Mouse (Mus musculus) hindbrain, embryonic 14.5 days (tissue): Measurements from ENCODE around the gene Ssb. TPM values are rescaled to one million over a fixed set of nuclear protein-coding genes. Genes with fewer than 3 reads are reported as not detected.

ENCODE experiments used
- ATAC-seq: fragments of 200-750 bp; cut with Nextera tagmentation; 2 replicates; pipeline ENCODE4 v1.8.0; 2017; ENCODE audit warnings: moderate number of reproducible peaks, mild to moderate bottlenecking, moderate TSS enrichment, moderate library complexity; ENCODE audit not compliant: low FRiP score
- DNase-seq: peaks from one replicate; pipeline ENCODE4 v3.0.0-alpha.2; 2015; ENCODE audit warnings: low spot score
- H3K27ac ChIP-seq: fragments of 300-500 bp; sonication (generic); 2 replicates; pipeline ENCODE4 v1.5.1; 2014; ENCODE audit warnings: mild to moderate bottlenecking, moderate library complexity
- H3K27me3 ChIP-seq: fragments of 300-500 bp; sonication (generic); 2 replicates; pipeline ENCODE4 v1.6.1; 2014; ENCODE audit warnings: mild to moderate bottlenecking, low read length, mixed read lengths; ENCODE audit not compliant: control insufficient read depth, insufficient read depth
- H3K36me3 ChIP-seq: fragments of 300-500 bp; sonication (generic); replicated peaks from 2 replicates; pipeline ENCODE4 v1.6.1; 2014; ENCODE audit not compliant: control insufficient read depth, insufficient read depth
- H3K4me1 ChIP-seq: fragments of 300-500 bp; sonication (generic); replicated peaks from 2 replicates; pipeline ENCODE4 v1.6.1; 2014; ENCODE audit warnings: antibody characterized with exemption, low read length, mixed read lengths; ENCODE audit not compliant: control insufficient read depth, insufficient read depth
- H3K4me2 ChIP-seq: fragments of 300-500 bp; sonication (generic); replicated peaks from 2 replicates; pipeline ENCODE4 v1.6.1; 2014; ENCODE audit warnings: mild to moderate bottlenecking, moderate library complexity
- H3K4me3 ChIP-seq: fragments of 300-500 bp; sonication (generic); replicated peaks from 2 replicates; pipeline ENCODE4 v1.5.1; 2014; ENCODE audit warnings: mild to moderate bottlenecking, low read length
- H3K9ac ChIP-seq: fragments of 300-500 bp; sonication (generic); 2 replicates; pipeline ENCODE4 v1.6.1; 2014
- H3K9me3 ChIP-seq: fragments of 300-500 bp; sonication (generic); 2 replicates; pipeline ENCODE4 v1.6.1; 2016; ENCODE audit warnings: low read length; ENCODE audit not compliant: control insufficient read depth
- WGBS: fragments of 180-500 bp; shearing (Covaris S2); extraction: QIAGEN DNeasy Blood & Tissue Kit; methylation state at CpG from one replicate; pipeline ENCODE4 v1.1.7; 2014; 5-methylcytosine and 5-hydroxymethylcytosine counted together
- polyA plus RNA-seq: library from polyadenylated mRNA; unstranded; fragments of >200 nt; fragmentation: Nextera tagmentation; extraction: Ambion mirVana; gene quantifications from 2 replicates; pipeline ENCODE4 v1.2.1, GENCODE M21; 2014

Ssb gene
- polyA plus RNA-seq, 1 experiment from 2014 or later = 239 TPM

GRCm38 (mm10) chr2:69826380-69826779, 35.0 kb upstream of the Ssb start:
- ATAC-seq (no peak), DNase-seq (no peak)
- Histone ChIP-seq H3K4me1 (peaks cover 31% of the 10 kb centered on the region), H3K4me3 (no peak overlapping the region), H3K9me3 (no peaks in the 10 kb centered on the region), H3K36me3 (peaks cover 34% of the 10 kb centered on the region), H3K4me2 (no peak overlapping the region; the same call in 1 of the 2 replicates), H3K27ac (peak overlapping the region; percentile 57), H3K27me3 (no peaks in the 10 kb centered on the region), H3K9ac (no peak overlapping the region)
- 58% methylated on average over 2 of the region's 2 CpGs for WGBS

- H3K9ac ChIP-seq = no peak overlapping the region
- 58% methylated on average over 7 of the region's 7 CpGs for WGBS
Observed at GRCm38 (mm10) chr2:69828031-69828430, 33.3 kb upstream of the Ssb start.

GRCm38 (mm10) chr2:69829680-69830079, 31.7 kb upstream of the Ssb start:
- Histone ChIP-seq H3K27me3 (no peaks in the 10 kb centered on the region), H3K4me1 (peaks cover 15% of the 10 kb centered on the region; the same call in 1 of the 2 replicates), H3K36me3 (peaks cover 59% of the 10 kb centered on the region), H3K9me3 (no peaks in the 10 kb centered on the region), H3K9ac (no peak overlapping the region), H3K4me2 (no peak overlapping the region), H3K4me3 (no peak overlapping the region), H3K27ac (no peak overlapping the region)
- DNase-seq (no peak), ATAC-seq (no peak)
- WGBS = 85% methylated on average over 2 of the region's 2 CpGs

More at GRCm38 (mm10) chr2:69828031-69828430, 33.3 kb upstream of the Ssb start:
- no peak overlapping the region for H3K4me3 ChIP-seq
- DNase-seq (no peak), ATAC-seq (no peak)
- no peaks in the 10 kb centered on the region for H3K9me3 ChIP-seq
- H3K36me3 ChIP-seq = peaks cover 43% of the 10 kb centered on the region
- H3K4me2 ChIP-seq = no peak overlapping the region
- peaks cover 23% of the 10 kb centered on the region for H3K4me1 ChIP-seq
- no peaks in the 10 kb centered on the region for H3K27me3 ChIP-seq
- H3K27ac ChIP-seq = no peak overlapping the region

GRCm38 (mm10) chr2:69830116-69830515, 31.2 kb upstream of the Ssb start:
- Histone ChIP-seq H3K36me3 (peaks cover 64% of the 10 kb centered on the region), H3K4me3 (no peak overlapping the region), H3K27ac (no peak overlapping the region), H3K9me3 (no peaks in the 10 kb centered on the region), H3K9ac (no peak overlapping the region), H3K4me1 (peaks cover 12% of the 10 kb centered on the region; the same call in 1 of the 2 replicates), H3K4me2 (no peak overlapping the region), H3K27me3 (no peaks in the 10 kb centered on the region)
- WGBS = 93% methylated on average over 8 of the region's 8 CpGs
- DNase-seq (no peak), ATAC-seq (no peak)

GRCm38 (mm10) chr2:69837244-69837967, 24.0 kb upstream of the Ssb start:
- no peak overlapping the region for H3K4me2 ChIP-seq
- peaks cover 48% of the 10 kb centered on the region for H3K36me3 ChIP-seq
- H3K4me1 ChIP-seq = no peaks in the 10 kb centered on the region
- DNase-seq = no peak
- ATAC-seq = no peak
- H3K27me3 ChIP-seq = no peaks in the 10 kb centered on the region
- 79% methylated on average over 5 of the region's 7 CpGs for WGBS
- no peak overlapping the region for H3K9ac ChIP-seq
- H3K27ac ChIP-seq = no peak overlapping the region
- H3K4me3 ChIP-seq = no peak overlapping the region
- H3K9me3 ChIP-seq = no peaks in the 10 kb centered on the region

GRCm38 (mm10) chr2:69837996-69838395, 23.4 kb upstream of the Ssb start:
- WGBS = 26% methylated on average over 3 of the region's 3 CpGs
- Histone ChIP-seq H3K27ac (no peak overlapping the region), H3K4me3 (no peak overlapping the region), H3K4me1 (no peaks in the 10 kb centered on the region), H3K36me3 (peaks cover 42% of the 10 kb centered on the region), H3K9me3 (no peaks in the 10 kb centered on the region), H3K27me3 (no peaks in the 10 kb centered on the region), H3K9ac (no peak overlapping the region), H3K4me2 (no peak overlapping the region)
- no peak for DNase-seq
- no peak for ATAC-seq

GRCm38 (mm10) chr2:69838707-69839106, 22.7 kb upstream of the Ssb start:
- H3K4me1 ChIP-seq = no peaks in the 10 kb centered on the region
- ATAC-seq (no peak), DNase-seq (no peak)
- peaks cover 35% of the 10 kb centered on the region for H3K36me3 ChIP-seq
- no peak overlapping the region for H3K27ac ChIP-seq
- H3K27me3 ChIP-seq = no peaks in the 10 kb centered on the region
- H3K4me2 ChIP-seq = no peak overlapping the region
- H3K9ac ChIP-seq = no peak overlapping the region
- no peak overlapping the region for H3K4me3 ChIP-seq
- H3K9me3 ChIP-seq = no peaks in the 10 kb centered on the region

- H3K4me2 ChIP-seq = no peak overlapping the region
- DNase-seq = no peak
- peaks cover 19% of the 10 kb centered on the region for H3K36me3 ChIP-seq
- no peak overlapping the region for H3K27ac ChIP-seq
- ATAC-seq = no peak
- H3K4me1 ChIP-seq = no peaks in the 10 kb centered on the region
- H3K9me3 ChIP-seq = no peaks in the 10 kb centered on the region
- 45% methylated on average over 6 of the region's 6 CpGs for WGBS
- no peak overlapping the region for H3K9ac ChIP-seq
- no peaks in the 10 kb centered on the region for H3K27me3 ChIP-seq
- H3K4me3 ChIP-seq = no peak overlapping the region
Observed at GRCm38 (mm10) chr2:69840261-69840660, 21.1 kb upstream of the Ssb start.

- DNase-seq (no peak), ATAC-seq (no peak)
- 72% methylated on average over 6 of the region's 6 CpGs for WGBS
- H3K9me3 ChIP-seq = no peaks in the 10 kb centered on the region
- no peaks in the 10 kb centered on the region for H3K27me3 ChIP-seq
- no peaks in the 10 kb centered on the region for H3K4me1 ChIP-seq
- no peak overlapping the region for H3K27ac ChIP-seq
- H3K4me3 ChIP-seq = no peak overlapping the region
- no peak overlapping the region for H3K4me2 ChIP-seq
- no peak overlapping the region for H3K9ac ChIP-seq
- H3K36me3 ChIP-seq = no peaks in the 10 kb centered on the region
Observed at GRCm38 (mm10) chr2:69849215-69849614, 12.1 kb upstream of the Ssb start.
